Mouse (Mus musculus) intestine, postnatal 0 days (tissue): ENCODE measurements around the gene Hoxb7. TPM values are rescaled to one million over a fixed set of nuclear protein-coding genes. Genes with fewer than 3 reads are reported as not detected.

ENCODE experiments used
- ATAC-seq: fragments of 200-750 bp; cut with Nextera tagmentation; 2 replicates; pipeline ENCODE4 v1.8.0; 2017; ENCODE audit warnings: mild to moderate bottlenecking, moderate TSS enrichment, moderate library complexity
- H3K27ac ChIP-seq: fragments of 300-500 bp; sonication (generic); 2 replicates; pipeline ENCODE4 v1.5.1; 2014; ENCODE audit warnings: mild to moderate bottlenecking, low read depth, low read length, moderate library complexity
- H3K27me3 ChIP-seq: fragments of 300-500 bp; sonication (generic); replicated peaks from 2 replicates; pipeline ENCODE4 v1.6.1; 2014; ENCODE audit warnings: low read length, mixed read lengths; ENCODE audit not compliant: control insufficient read depth, insufficient read depth
- H3K36me3 ChIP-seq: fragments of 300-500 bp; sonication (generic); 2 replicates; pipeline ENCODE4 v1.6.1; 2014; ENCODE audit warnings: mild to moderate bottlenecking, moderate library complexity; ENCODE audit not compliant: control insufficient read depth, insufficient read depth
- H3K4me1 ChIP-seq: fragments of 300-500 bp; sonication (generic); replicated peaks from 2 replicates; pipeline ENCODE4 v1.6.1; 2014; ENCODE audit warnings: antibody characterized with exemption, low read length, mixed read lengths; ENCODE audit not compliant: control insufficient read depth, insufficient read depth
- H3K4me2 ChIP-seq: fragments of 300-500 bp; sonication (generic); replicated peaks from 2 replicates; pipeline ENCODE4 v1.6.1; 2014; ENCODE audit warnings: low read depth, mild to moderate bottlenecking, moderate library complexity
- H3K4me3 ChIP-seq: fragments of 300-500 bp; sonication (generic); 2 replicates; pipeline ENCODE4 v1.5.1; 2014; ENCODE audit warnings: low read depth, low read length
- H3K9ac ChIP-seq: fragments of 300-500 bp; sonication (generic); 2 replicates; pipeline ENCODE4 v1.6.1; 2014; ENCODE audit warnings: mild to moderate bottlenecking, low read depth, low read length
- H3K9me3 ChIP-seq: fragments of 300-500 bp; sonication (generic); 2 replicates; pipeline ENCODE4 v1.6.1; 2016; ENCODE audit warnings: mixed run types; ENCODE audit not compliant: control insufficient read depth
- CTCF ChIP-seq: sonication (generic); IDR thresholded peaks from 2 replicates; pipeline ENCODE4 v1.5.1; 2016; ENCODE audit warnings: low read depth, mild to moderate bottlenecking, control low read depth, antibody characterized with exemption, moderate library complexity
- WGBS: fragments of 180-500 bp; shearing (Covaris S2); extraction: QIAGEN DNeasy Blood & Tissue Kit; methylation state at CpG from one replicate; pipeline ENCODE4 v1.1.7; 2014; 5-methylcytosine and 5-hydroxymethylcytosine counted together
- polyA plus RNA-seq: library from polyadenylated mRNA; unstranded; fragments of >200 nt; fragmentation: Nextera tagmentation; extraction: Ambion mirVana; gene quantifications from 2 replicates; pipeline ENCODE4 v1.2.1, GENCODE M21; 2015

The Hoxb7 gene
- polyA plus RNA-seq, 1 experiment from 2014 or later: 8.5 TPM

GRCm38 (mm10) chr11:96261323-96261890 is 25.0 kb upstream of the Hoxb7 start:
- peaks cover 97% of the 10 kb centered on the region for H3K27me3 ChIP-seq
- ATAC-seq: no peak
- no peak overlapping the region for H3K4me3 ChIP-seq
- no peak overlapping the region for H3K9ac ChIP-seq
- TF ChIP-seq CTCF: peak; percentile 87
- no peaks in the 10 kb centered on the region for H3K36me3 ChIP-seq
- no peaks in the 10 kb centered on the region for H3K4me1 ChIP-seq
- no peak overlapping the region for H3K27ac ChIP-seq
- WGBS: 3% methylated on average over 24 of the region's 24 CpGs
- H3K4me2 ChIP-seq: no peak overlapping the region
- H3K9me3 ChIP-seq: no peaks in the 10 kb centered on the region

- no peaks in the 10 kb centered on the region for H3K4me1 ChIP-seq
- H3K9ac ChIP-seq: no peak overlapping the region
- WGBS: 8% methylated on average over 6 of the region's 6 CpGs
- TF ChIP-seq CTCF: no peak
- ATAC-seq: no peak
- no peak overlapping the region for H3K4me2 ChIP-seq
- H3K36me3 ChIP-seq: no peaks in the 10 kb centered on the region
- no peaks in the 10 kb centered on the region for H3K9me3 ChIP-seq
- H3K4me3 ChIP-seq: no peak overlapping the region
- H3K27ac ChIP-seq: no peak overlapping the region
- H3K27me3 ChIP-seq: peaks cover 98% of the 10 kb centered on the region
These were observed 24.1 kb upstream of the Hoxb7 start for GRCm38 (mm10) chr11:96262262-96262830.

GRCm38 (mm10) chr11:96263636-96264389 is 22.6 kb upstream of the Hoxb7 start:
- Histone ChIP-seq H3K27ac (no peak overlapping the region), H3K9me3 (no peaks in the 10 kb centered on the region), H3K4me3 (0 out of 2 replicates have a peak overlapping the region, but pooled peaks have one; percentile 5), H3K9ac (no peak overlapping the region), H3K4me1 (no peaks in the 10 kb centered on the region), H3K36me3 (no peaks in the 10 kb centered on the region), H3K27me3 (peaks cover 99% of the 10 kb centered on the region), H3K4me2 (peak overlapping the region; percentile 7; the same call in 1 of the 2 replicates)
- ATAC-seq: no peak
- 2% methylated on average over 33 of the region's 33 CpGs for whole genome bisulfite sequencing
- no peak for TF ChIP-seq CTCF

- H3K27ac ChIP-seq: no peak overlapping the region
- no peaks in the 10 kb centered on the region for H3K36me3 ChIP-seq
- 16% methylated on average over 8 of the region's 8 CpGs for WGBS
- no peaks in the 10 kb centered on the region for H3K9me3 ChIP-seq
- no peak for ATAC-seq
- 0 out of 2 replicates have a peak overlapping the region, but pooled peaks have one; percentile 5 for H3K4me3 ChIP-seq
- no peak for TF ChIP-seq CTCF
- no peak overlapping the region for H3K9ac ChIP-seq
- no peak overlapping the region for H3K4me2 ChIP-seq
- no peaks in the 10 kb centered on the region for H3K4me1 ChIP-seq
- peaks cover 99% of the 10 kb centered on the region for H3K27me3 ChIP-seq
These were observed 21.9 kb upstream of the Hoxb7 start for GRCm38 (mm10) chr11:96264390-96265020.

- Histone ChIP-seq H3K27ac (no peak overlapping the region), H3K9me3 (no peaks in the 10 kb centered on the region), H3K9ac (no peak overlapping the region), H3K27me3 (peaks cover 99% of the 10 kb centered on the region), H3K4me2 (no peak overlapping the region), H3K36me3 (no peaks in the 10 kb centered on the region), H3K4me1 (no peaks in the 10 kb centered on the region), H3K4me3 (no peak overlapping the region)
- TF ChIP-seq CTCF: no peak
- 8% methylated on average over 7 of the region's 7 CpGs for WGBS
- no peak; the same call in 1 of the 2 replicates for ATAC-seq
These were observed 20.5 kb upstream of the Hoxb7 start for GRCm38 (mm10) chr11:96265954-96266353.
